Mouse (Mus musculus) cerebellum, postnatal 14 days (tissue): ENCODE measurements around the gene Mex3d.
A peak's percentile ranks its signal among the peaks of the same experiment; 100 is the strongest.

Experiments
- DNase-seq, 2 experiments: peaks; one replicate each; pipeline ENCODE4 v3.0.0; 2021; ENCODE audit warnings: mixed read lengths in 2 of 2

Mex3d gene

DNA sequence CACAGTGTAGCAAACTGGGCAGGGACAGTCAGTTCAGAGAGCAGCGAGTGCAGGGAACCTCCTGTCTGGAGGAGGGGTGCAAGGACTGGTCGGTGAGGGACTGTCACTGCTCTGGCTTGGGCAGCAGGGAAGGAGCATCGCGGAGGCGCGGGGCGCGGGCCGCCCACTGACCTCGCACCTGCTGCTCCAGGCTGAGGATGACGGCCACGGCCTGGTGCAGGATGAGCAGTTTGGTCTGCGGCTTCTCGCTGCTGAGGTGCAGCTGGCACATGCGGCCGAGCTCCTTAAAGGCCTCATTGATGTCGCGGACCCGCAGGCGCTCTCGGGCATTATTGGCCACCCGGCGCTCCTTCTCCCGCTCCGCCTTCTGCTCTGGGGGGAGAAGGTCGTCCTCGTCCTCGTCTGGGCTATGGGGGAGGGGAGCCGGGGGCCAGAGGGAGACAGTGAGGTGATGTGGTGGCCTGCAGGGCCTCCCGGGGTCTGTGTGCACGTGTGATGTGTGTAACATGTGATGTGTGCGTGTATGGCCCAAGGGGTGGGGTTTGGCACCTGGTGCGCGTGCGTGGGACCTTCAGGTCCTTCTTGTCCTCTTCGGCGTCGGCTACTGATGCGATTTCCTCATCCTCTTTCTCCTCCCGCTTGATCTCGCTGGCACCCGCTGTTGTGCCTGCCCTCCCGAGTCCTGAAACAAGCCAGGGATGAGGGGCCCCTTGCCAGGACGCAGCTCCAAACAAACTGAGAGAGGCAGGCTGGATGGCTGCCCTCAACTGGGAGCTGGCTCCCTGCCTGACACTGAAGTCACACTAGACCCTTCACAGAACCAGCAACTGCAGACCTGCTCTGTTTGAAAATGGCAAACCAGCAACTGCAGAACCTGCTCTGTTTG lies 25.4 kb upstream of the Mex3d start:
- DNase-seq = peak; percentile 91 to 94

DNA sequence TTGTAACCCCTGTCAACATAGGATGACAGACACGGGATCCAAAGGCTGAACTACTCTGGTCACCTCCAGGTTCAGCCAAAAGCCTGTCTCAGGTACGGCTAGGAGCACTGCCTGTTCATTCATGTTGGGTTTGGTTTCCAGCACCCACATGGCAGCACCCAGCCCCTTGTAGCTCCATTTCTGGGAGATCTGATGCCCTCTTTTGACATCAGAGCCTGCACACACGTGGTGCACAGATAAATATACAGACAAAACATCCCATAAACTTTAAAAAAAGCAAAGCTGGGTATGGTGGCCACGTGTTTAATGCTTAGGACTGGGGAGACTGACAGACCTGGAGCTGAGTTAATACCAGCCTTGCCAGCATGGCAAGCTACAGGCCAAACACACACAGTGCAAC lies 20.5 kb upstream of the Mex3d start:
- DNase-seq = no peak

GRCm38 (mm10) chr10:80406684-80407501 lies 19.4 kb upstream of the Mex3d start, which contains the start of gene Uqcr11:
TSS of gene Uqcr11 (minus strand) at chr10:80406830.
- DNase-seq = peak; percentile 93 to 94

GRCm38 (mm10) chr10:80405481-80406173 lies 18.2 kb upstream of the Mex3d start:
- DNase-seq = no peak

- DNase-seq = peak; percentile 38 to 67
These were observed 15.7 kb upstream of the Mex3d start for GRCm38 (mm10) chr10:80403044-80403692.

DNA sequence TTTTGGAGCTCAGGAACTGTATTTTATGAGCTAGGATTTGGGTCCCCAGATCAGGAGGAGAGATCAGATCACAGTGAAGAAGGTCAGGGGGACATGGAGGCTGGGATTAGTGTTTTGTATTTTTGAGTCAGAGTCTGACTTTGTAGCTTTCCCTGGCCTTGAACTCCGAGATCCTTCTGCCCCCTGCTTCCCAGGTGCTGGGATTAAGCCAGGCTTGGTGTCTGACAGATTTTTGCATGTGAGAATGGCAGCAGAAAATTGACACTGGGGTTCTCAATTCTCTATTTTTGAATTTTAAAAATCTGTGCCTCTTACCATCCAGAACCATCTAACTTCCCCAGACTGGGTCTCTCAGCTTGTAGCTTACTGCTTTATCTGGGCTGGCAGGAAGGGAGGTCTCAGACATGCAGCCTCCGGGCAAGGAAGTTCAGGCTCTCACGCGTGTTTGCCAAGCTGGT lies 13.3 kb upstream of the Mex3d start:
- no peak for DNase-seq

DNA sequence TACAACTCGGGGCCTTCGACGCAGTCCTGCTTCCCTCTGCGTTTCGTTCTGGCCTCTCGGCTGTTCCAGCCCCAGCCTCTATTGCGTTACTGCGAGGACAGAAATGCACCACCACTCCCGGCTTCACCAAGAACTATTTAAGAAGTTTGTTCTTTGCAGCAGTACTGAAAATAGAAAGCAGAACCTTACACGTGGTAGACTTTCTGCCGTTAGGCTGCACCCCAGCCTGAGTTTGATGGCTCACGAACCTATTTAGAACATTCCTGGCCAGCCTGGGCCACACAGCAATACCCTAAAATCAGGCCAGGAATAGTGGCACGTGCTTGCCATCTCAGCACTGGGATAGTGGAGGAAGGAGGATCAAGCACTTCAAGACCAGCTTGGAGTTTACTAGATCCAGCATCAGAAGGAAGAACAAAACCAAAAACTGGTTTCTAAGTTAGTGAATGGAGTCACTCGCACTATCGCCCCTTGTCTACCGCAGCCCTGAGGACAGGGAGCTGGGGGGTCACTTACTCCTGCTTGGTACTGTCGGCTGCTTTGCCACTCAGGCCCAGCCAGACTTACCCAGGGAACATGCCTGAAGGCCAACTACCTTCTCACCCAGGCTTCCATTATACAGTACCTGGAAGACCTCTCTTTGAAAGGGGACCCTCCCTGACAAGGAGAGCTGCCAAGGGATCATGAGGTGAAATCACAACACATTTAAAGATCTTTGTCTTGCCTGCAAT lies 12.7 kb upstream of the Mex3d start:
- peak in 1 of 2 experiments; percentile 33 for DNase-seq

DNA sequence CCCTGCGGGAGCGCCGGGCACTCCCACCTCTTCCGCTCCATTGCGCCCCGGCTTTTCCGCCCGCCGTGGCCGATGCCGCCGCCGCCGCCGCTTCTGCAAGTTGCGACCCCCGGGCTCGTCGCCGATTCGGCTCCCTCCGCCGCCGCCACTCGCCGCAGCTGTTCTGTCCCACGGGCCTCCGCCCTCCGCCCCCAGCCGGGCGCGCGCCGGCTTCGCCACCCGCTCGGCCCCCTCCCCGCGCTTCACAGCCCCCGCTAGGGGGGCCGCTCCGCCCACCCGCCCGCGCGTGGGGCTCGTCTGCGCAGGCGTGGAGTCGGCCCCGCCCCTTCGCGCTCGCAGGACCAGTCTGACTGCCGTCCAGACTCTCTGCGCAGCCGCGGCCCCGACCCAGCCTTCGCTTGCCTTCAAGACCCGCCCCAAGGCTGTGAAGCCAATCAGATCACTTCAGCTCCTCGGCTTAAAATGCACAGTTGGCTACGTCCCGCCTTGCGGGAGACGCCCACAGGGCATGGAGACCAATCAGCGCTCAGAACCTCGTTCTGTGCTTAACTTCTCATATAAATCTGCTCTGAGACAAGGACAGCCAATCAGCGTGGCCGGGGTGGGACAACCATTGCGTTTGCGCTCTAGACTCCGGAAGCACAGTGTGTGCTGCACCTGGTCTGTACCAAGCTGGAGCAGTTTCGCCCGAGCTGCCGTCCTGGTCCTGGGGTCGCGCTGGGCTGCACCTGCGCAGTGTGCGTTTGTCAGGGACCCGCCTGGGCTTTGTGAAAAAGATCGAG lies 11.9 kb upstream of the Mex3d start, which contains the start of gene Mbd3:
TSS of gene Mbd3 (minus strand) at position 360 of the 782 bp plus-strand sequence.
- peak; percentile 99 to 100 for DNase-seq

DNA sequence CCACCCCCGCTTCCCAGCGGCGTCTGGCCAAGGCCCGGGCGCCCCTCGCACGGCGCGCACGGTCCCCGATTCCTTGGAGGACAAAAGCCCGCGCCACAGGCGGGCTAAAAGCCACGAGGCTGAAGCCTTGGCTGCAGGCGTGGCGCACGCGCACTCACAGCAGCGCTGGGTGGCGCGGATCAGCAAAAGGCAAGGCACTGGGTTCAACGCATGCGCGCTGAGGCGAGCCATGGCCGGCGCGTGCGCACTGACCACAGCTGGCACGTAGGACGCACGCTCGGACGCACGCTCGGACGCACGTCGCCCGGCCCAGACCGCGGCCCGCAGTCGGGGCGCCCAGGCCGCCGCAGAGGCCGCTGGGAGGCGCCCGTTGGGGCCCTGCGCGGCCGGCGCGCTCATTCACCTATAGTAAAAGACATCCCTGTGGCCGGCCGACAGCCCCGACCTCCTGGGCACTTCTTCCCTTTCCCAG lies 11.3 kb upstream of the Mex3d start:
- DNase-seq = peak; percentile 99

DNA sequence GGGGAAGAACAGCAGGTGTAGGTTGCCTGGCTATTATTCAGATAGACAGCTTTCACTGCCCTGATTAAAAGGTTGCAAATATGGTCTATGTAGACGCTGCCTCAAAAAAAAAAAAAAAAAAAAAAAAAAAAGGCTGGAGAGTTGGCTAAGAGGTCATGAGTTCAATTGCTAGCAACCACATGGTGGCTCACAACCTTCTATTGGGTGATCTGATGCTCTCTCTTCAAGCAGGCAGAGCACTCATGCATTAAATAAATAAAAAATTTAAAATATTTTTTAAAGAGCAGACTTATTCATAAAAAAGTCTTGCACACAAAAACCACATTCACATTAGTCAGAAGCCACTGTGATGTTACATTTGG lies 10.7 kb upstream of the Mex3d start:
- DNase-seq = no peak

- peak in 1 of 2 experiments; percentile 32 for DNase-seq
These were observed 10.2 kb upstream of the Mex3d start for GRCm38 (mm10) chr10:80397524-80398173.

DNA sequence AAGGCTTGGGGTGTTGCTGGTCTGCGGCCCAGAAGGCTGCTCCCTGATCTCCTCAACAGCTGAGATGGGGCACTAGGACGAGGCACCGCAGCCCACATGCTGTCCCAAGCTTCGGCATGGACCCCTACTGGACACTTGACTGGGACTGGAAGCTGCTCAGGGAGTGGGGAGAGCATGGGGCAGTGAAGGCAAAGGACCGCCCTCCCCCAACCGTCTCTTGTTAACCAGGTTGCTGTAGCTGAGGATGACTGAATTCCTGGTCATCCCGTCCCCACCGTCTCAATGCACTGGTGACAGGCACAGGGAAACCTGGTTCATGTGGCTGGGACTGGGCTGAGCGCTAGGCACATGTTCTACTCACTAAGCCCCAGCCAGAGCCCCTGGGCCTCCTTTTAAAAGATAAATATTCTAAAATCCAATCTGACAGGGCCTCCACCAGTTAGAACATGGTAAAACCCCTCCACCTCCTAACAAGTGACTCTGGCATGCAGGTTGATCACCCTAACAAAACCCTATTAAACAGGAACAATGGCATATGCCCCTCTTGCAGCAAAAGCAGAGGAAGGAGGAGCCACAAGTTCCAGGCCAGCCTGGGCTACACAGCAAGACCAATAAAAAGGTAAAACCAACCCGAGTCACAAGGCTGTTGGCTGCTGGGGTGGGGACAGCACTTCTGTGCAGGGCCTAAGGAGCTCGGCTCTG lies 9.5 kb upstream of the Mex3d start:
- no peak for DNase-seq

DNA sequence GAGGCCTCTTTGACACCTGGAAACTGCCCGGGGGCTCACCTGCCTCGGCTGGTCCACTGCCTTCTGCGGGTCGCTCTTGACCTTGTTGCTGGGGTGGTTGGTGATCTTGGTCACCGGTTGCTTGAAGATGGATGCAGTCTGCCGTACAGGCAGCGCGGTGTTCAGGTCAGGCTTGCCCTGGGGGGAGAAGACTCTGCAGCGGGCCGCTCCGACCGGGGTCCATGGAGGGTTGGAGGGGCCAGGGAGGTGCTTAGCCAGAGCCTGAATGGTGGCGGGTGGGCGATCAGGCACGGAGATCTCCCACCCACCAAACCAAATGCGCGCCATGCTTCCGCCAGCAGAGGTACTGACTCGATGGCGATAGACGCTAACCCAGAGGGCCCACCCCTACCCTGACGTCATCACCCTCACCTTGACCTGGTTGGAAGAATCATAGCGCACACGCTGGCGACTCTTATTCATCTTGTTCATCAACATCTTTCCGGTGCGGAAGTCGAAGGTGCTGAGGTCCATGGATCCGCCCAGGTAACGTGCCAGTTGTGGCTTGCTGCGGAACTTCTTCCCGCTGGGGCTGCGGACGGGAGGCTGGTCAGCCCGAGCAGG lies 7.7 kb upstream of the Mex3d start:
- no peak for DNase-seq

GRCm38 (mm10) chr10:80392687-80393086 lies 5.2 kb upstream of the Mex3d start:
- no peak for DNase-seq

DNA sequence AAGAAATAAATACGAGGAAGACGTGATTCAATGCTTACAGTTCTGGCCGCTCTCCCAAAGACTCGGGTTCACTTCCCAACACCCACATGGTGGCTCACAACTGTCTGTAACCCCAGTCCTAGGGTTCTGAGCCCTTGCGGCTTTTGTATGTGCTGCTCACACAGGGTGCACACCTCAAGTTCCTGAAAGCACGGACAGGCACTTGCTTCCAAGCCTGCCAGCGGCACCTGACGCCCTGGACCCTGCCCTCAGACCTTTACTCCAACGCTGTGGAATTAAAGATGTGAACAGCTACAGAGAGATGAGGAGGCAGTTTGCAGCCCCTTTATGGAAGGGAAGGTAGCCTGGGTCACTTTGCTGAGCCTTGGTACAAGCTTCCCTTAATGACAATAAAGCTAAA lies 3.2 kb upstream of the Mex3d start:
- DNase-seq = no peak

- DNase-seq = no peak
These were observed 1.8 kb upstream of the Mex3d start for GRCm38 (mm10) chr10:80389185-80389708.

- DNase-seq = no peak
These were observed 1.3 kb upstream of the Mex3d start for GRCm38 (mm10) chr10:80388731-80389130.

- DNase-seq = peak; percentile 52 to 62
These were observed 556 bp downstream of the Mex3d start for GRCm38 (mm10) chr10:80386735-80387471.
